Mouse (Mus musculus) layer of hippocampus, postnatal 36 days (tissue): ENCODE measurements around the gene Amotl1. TPM values are rescaled to one million over a fixed set of nuclear protein-coding genes. Genes with fewer than 3 reads are reported as not detected.

Source experiments
- DNase-seq, 2 experiments: peaks; one replicate each; pipeline ENCODE4 v3.0.0; 2022
- total RNA-seq, 2 experiments: library from RNA; stranded (reverse); gene quantifications; 2 replicates each; pipeline ENCODE4 v1.2.3; 2021

Gene Amotl1
- total RNA-seq, 2 experiments from 2014 or later: 14.3 to 16.1 TPM

DNA sequence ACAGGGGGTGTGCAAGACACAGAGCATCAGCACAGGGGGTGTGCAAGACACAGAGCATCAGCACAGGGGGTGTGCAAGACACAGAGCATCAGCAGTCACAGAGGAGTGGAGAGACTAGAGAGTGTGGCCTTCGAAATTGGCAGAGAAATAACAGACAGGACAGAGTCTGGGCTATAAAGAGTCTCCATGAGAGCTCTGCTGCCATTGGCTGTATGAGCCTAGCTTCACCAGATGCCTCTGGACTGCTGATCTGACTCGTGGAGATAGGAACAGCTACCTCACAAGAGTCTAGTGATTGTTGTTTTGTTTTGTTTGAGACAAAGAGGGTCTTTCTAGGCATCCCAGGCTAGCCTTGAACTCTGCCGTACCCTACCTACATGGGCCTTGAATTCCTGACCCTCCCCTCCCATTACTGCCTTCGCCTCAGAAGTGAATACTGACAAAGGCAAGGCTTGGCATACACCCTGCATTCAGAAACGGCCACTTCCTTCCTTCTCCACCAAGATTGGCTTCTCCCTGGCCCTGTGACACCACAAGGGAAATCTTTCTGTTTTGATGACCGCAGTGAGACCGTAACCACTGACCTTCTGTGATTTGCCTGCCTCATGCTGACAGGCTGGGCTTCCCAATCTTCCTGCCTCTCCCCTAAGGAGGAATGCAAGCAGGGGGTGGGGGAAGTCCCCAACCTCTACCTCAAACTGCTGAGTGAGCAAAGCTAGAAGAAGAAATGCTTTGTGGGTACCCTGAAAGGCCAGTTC, 3.4 kb downstream of the Amotl1 start:
- DNase-seq: no peak

DNA sequence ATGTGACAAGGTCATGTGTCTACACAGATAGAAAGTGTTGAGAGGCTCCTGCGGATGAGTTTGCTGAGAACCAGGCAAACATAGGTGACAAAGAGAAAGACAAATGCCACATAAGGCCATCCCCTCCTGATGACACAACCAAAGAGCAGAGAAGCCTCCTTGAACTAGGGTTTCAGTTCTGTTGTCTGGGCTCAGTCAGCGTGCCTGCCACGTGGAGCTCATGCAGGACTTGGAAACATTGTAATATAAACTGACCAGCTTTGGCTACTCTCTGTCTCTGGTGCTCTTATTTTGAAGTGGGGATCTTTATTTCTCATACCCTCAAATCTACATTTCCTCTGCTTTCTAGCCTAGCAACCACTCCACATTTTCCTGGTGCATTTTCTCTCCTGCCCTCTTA, 8.6 kb downstream of the Amotl1 start:
- DNase-seq: no peak

DNA sequence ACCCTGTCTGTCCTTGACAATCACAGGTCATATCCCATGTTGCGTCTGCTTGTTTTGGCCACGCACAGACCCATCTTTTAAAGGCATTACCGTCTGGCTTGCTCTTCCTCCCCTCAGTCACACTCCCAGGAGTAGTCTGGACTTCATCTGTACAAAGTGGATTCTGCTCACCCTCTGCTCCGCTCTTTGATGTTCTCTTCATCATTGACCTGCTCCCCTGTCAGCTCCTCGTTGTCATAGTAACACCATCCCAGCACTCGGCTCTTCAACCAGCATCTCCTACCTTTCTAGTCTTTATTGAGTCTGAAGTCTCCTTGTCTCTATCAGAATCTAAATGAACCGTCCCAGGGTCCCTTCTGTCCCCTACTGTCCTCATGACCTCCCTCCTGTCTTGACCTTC, 9.3 kb downstream of the Amotl1 start:
- no peak for DNase-seq

DNA sequence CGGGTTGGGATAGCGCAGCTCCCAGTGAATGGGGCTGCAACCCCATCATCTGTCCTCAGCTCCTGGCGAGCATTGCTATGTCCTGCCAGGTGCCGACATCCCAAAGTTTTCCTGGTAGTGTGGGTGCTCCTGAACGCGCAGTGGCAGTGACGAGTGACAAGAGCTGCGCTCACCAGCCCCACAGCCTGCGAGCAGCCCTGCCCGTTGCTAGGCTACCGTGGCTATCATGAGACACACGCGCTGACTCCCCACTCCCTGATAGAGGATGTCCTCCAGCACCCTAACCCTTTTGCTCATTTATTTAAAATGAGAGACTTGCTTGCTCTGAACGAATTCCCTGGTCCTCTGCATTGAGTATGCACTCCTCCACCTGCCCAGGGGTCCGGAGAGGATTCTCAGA, 10.7 kb downstream of the Amotl1 start:
- DNase-seq: peak in 1 of 2 experiments; percentile 28

DNA sequence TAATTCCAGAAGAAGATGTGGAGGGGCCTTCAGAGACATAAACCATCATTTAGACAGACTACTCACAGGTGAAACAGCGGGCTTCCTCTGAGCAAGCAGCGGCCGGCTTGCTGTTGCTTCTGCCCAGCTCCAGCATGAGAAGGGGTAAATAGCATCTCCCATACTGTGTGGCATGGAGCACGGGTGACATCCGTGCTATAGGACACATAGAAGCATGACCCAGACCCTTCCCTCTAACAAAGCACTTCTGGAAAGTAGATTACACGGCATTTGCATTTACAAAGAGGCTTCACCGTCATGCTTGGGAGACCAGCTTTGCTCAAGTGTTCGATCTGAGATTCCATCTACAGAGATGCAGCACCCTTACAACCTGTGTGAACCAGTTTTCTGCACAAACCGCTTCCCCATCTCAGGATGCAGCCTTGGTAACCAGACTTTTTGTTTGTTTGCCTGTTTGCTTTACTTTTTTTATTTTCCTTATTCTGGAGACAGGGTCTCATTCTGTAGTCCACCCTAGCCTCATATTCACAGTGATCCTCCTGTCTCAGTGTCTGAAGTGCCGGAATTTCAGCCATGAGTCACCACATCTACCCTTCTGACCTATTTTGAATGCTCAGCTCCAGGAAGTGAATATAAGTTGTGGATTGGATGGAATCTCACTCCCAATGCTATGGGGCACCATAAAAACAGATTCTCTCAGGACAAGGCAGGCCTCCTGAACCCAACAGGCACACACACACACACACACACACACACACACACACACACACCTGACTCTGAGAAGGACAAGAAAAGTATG, 12.3 kb downstream of the Amotl1 start:
- no peak for DNase-seq

DNA sequence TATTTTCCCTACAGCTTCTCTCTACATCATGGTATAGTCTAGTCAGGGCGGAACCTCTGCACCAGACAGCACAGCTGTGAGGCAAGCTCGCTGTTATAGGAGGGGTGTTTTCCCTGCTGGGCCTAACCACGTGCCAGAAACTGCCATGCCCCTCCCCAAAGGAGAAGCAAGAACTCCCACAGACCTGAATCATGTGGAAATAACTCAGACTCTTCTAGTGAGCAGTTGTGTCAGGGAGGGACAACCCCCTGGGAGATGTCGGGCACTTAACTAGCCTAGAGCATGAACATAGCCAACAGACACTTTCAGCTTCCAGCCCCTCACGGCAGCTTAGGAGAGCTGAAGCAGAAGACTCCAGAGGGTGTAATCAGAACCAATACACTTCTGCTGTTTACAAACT, 13.1 kb downstream of the Amotl1 start:
- DNase-seq: no peak

DNA sequence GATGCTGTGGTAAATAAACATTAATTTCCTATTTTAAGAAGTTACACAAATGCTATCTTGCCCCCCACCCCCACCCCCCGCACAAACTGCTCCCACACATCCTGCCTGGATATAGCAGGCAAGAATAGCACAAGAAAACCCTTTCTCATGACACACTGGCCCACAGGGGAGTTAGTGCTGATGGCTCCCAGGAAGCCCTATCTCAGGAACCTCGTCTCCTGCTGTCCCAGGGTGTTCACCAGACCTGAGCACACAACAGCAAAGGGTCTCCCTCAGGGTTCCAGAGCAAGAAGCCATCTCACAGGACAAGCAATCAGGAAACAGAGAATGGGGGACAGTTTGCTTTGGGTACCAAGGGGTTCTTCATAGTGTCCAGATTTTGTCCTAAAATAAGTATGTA, 17.3 kb downstream of the Amotl1 start:
- no peak for DNase-seq

DNA sequence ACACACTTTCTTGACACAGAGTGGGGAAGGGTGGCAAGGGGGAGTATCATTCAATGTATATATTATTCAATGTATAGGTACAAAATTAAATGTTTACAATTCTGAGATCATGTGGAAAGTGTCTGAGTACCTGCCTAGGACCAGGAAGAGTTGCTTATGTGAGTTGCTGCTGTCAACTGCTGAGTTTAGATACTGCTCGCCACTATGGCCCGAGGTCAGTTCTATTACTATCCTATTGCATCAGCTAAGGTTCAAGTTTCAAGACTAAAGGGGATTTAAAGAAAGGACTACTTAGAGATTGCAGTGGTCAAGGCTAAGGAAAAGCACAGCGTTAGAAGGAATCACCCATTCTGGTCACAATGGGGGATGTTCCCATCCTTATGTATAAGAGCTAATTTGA, 18.9 kb downstream of the Amotl1 start:
- no peak for DNase-seq

DNA sequence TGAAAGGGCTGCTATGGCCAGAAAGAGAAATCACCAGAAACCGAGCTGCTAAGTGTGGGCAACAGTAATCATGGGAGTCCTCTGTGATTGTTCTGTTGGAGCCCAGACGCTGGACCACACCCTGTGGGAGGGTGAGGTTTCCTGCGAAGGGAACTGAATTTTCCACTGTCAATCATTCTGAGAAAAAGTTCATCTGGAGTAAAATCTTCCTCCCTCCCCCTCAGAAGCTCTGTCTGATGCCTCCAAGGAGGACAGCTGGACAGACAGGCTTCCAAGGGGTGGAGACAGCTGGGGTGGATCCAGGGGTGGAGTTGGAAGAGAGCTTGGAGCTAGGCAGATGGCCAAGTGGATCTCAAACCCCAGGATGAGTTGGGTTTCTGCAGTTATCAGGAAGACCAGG, 19.8 kb downstream of the Amotl1 start:
- no peak for DNase-seq

DNA sequence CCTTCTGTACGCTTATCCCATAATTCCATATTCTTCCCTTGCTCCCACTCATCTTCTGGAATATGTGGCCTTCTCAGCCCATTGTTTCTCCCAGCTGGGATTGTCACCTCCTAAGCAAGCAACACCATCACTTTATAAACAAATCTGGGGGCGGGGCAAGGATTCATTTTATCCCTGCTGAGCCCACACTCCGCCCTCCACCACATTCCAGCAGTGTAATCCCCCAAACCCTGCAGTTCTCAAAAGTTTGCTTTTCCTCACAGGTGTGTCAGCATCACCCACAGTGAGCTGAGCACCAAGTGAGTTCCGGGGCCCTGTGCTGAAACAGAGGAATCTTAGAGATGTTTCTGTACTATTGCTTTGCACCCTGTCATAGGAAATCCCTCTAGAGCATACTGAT, 20.9 kb downstream of the Amotl1 start:
- no peak for DNase-seq

DNA sequence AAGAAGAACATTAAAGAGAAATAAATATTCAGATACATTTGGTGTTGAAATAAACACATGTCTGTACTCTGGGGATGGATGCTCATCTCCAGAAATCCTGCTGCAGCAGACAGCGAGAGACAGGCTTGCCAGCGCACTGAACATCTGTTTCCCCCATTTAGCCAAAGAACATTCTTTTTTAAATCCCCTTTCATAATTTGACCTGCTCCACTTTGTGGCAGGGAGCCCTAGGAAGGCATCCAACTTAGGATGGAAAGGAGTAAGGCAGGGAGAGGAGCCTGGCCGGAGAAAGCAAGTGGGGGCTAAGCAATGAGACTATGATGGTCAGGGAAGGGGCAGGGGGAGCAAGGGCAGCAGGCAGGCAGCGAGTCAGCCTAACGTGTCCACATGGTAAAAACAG, 21.6 kb downstream of the Amotl1 start:
- no peak for DNase-seq

DNA sequence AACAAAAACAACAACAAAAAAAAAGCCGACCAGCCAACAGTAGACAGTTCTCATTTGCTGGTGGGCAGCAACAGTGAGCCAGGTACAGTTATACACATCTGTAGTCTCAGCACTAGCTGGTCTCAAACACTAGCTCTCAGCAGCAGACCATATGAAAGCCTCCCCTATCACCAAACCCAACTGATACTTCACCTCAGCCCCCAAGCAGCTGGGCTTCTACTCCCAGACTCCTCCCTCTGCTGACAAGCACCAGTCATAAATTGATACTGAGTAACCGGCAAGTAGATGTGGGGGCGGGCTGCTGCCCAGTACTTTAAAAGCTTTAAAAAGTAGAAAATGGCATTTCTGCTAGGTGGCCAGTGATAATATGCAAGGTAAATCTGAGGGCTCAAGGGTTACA, 22.0 kb downstream of the Amotl1 start:
- no peak for DNase-seq

DNA sequence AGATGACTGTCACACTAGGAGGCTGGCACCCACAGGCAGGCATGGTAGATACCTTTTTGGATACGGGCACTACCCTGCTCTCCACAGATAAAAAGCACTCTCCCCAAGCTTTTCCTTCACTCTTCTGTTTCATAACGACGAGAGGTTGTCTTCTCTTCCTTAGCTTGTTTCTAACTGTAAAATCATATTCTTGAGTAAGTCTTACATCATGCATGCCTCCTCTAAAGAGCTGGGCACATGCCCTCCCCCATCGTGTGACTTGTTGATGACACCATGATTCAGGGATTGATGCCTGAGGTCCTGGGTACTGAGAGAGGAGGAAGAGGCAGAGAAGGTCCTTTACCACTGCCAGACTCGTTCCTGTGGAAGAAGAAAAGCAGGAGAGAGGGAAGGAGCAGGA, 24.7 kb downstream of the Amotl1 start:
- no peak for DNase-seq

DNA sequence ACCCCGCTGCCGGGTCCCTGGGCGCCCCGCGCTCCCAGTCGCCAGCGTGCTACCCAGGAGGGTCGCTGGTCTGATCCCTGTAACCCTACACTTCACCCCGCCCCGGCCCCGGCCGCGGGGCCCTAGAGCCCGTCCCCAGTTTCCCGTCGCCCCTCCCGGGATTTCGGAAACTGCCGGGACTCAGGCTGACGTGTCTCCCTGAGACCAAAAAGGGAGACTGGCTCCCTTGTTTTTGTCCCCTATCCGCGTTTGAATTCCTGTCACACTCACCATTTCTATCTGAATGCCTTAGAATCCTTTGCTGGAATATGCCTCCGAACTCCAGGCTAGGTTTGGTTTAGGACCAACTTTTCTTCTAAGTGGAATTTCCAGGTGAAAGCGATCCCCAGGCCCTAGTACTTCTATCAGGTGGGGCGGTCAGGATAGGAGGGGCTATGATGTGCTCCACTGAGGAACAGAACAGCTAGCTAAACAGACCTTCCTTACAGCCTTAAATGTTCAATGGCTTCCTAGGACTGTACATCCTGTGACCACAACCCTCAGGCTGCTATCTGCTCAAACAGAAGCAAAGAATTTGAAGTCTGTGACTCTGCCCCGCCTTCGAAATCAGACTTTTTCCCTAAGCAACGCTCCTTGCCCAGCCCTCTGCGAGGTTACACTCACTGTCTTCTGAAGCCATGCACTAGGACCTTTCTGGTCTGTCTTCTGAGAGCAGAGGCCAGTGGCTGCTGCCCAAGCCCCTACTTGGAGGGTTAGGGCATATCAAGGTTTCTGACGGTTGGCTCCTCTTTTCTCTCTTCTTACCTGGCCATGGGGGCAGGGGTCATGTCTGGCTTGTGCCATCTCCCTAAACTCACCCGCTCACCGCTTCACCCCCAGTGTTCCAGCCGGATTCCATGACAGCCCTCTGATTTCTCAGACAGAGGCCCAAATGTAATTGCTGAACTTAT, 29.6 kb downstream of the Amotl1 start:
- peak in 1 of 2 experiments; percentile 16 for DNase-seq

DNA sequence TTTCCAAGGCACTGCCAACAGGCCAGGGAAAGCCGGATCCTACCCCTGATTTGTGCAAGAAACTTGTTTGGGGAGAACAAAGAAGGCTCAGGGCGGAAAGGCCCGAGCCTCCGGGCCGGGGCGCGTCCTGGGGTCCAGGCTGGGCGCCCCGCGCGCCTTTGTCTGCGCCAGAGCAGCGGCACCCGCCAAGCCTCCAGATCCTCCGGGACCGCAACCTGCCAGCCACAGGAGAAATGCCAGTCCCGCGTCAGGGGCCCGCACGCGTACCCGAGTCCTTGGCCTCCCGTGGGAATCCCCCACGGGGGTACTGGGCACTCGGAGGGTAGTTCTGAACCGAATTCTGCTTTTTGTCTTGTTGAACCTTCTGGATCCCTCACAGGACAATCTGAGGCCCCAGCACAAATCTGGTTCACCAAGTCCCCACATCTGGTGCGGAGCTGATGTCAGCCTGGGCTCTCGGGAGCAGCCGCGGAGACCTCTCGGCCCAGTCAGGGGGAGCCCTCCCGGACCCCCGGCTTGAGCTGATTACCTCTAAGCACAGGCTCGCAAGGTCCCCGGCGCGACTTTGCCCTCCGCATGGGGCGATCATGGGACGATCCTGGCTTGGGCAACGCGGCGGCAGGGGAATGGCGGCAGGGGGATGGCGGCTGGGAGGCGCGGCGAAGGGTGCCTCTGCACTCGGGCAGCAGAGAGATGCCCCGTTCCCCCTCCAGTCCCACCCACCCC, 30.5 kb downstream of the Amotl1 start:
- DNase-seq: peak; percentile 20 to 31

DNA sequence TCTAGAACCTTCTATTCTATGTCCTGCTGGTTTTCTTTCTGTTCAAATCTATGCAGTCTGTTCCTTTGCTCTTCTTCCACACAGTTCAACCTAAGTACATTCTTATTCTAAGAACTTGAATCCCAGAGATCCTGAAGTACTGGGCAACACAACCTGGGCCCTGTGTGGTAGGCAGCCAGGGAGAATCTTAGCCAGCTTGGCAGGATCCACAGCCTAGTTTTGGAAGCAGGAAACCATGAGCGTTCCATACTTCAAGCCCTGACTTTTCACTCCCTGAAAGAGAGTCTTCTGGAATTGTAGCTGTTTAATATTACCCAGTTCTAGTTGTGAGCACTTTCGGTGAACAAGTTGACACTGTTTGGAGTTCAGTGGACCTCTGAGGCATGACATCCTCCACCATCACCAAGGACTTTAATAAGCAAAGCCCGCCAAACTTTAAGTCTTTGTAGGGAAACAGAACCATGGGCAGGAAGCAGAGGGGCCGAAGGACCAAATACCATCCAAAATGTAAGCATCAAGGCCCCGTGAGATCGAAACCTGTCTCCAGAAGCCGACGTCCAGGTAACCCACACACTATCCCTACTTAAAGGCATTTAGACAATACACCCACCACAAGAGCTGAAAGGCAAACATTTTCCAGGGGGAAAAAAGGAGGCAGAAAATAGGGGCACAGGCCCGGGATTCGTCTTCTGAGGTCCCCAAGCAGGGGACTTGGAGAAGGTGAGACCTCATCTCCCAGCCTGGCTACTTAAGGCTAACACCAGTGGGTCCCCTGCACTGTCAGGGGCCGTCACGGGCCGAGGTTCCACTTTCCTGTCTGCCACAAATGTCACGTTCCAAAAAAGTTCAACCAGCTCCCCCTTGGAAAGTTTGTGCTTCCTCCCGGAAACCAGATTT, 31.3 kb downstream of the Amotl1 start:
- no peak for DNase-seq

DNA sequence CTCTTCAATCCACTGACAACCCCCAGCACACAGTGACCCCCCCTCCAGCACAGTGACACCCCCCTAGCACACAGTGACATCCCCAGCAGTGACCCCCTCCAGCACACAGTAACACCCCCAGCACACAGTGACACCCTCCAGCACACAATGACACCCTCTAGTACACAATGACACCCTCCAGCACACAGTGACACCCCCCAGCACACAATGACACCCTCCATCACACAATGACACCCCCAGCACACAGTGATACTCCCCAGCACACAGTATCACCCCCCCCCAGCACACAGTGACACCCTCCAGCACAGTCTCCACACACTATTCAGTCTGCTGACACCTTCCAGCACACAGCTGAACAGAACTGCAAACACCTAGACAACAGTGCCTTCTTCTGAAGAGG, 32.3 kb downstream of the Amotl1 start:
- DNase-seq: no peak

DNA sequence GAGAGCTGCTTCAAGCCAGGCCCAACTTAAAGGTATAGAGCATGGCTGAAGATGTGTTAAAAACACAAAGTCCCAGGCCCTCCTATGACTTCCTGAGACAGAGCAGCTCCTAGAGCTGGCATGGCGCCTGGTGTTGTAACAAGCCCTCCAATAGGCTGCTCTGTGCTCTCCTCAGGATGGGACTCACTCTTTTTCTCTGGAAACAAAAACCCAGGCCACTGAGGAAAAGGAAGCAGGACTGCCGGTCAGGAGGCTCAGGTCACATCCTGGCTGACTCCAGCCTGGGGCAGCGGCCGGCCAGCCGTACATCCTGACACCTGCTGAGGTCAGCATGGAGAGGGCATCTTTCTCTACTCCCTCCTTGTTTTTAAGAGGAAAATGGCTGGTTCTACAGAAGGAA, 36.3 kb downstream of the Amotl1 start:
- no peak for DNase-seq

DNA sequence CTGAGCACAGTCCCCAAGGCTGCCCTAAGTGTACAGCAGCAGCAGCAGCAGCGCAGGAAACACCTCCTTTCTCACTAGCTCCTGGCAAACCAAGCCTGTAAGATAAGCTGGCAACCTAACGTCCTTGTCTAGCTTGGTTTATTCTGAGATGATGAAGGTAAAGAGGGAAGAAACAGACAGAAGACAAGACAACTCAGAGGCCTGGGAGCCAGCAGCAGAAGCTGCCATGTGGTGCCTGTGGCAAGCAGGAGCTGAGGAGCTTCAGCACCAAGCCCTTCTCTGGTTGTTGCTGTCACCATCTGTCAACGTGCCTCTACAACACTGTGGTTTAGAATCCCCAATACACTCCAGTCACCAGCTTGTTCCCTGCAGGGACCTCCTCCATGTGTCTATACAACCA, 37.4 kb downstream of the Amotl1 start:
- DNase-seq: peak; percentile 28 to 47

DNA sequence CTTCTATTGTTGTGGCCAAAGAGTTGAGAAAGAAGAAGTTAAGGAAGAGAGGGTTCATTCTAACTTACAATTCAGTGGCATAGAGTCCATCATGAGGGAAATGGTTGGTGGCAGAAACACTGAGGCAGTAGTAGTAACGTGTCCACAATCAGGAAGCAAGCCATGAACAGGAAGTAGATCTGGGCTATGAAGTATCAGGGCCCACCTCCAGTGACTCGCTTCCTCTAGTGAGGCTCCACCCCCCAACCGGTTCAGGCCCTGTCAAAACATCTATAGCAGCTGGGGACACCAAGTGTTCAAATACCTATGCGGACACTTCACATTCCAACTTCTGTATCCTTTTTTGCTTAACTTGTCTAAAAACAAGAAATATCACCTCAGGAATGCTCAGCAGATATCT, 38.9 kb downstream of the Amotl1 start:
- no peak for DNase-seq

DNA sequence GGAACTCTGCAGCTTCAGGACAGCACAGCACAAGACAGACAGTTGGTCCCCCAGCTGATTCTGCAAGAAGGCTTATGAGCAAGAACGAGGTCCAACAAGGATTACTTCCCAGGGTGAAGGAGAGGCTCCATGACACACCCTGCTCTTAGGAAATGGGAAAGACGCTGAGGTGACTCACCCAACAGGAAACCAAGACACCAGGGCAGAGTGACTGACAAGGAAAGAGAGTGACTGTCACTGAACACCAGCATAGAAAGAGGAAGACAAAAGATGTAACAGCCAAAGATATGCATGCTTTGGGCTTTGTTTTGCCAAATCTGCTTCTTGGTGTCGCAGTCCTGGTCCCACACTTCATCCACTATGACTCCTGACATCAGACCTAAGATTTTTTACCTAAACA, 40.5 kb downstream of the Amotl1 start:
- DNase-seq: no peak
